Mouse (Mus musculus): ENCODE results near the gene Gsk3b. TPM values are rescaled to one million over a fixed set of nuclear protein-coding genes. Genes with fewer than 3 reads are reported as not detected.

The Gsk3b gene
- polyA plus RNA-seq, 1 experiment from 2014 or later = 120 TPM

- Histone ChIP-seq H3K36me3 (ENCODE audit: control insufficient read depth, insufficient read depth, low read length) (peaks cover 5% of the 10 kb centered on the region; the same call in 1 of the 2 replicates), H3K4me3 (ENCODE audit: low read depth, low read length) (no peak overlapping the region), H3K9ac (ENCODE audit: low read length) (no peak overlapping the region), H3K4me2 (peak overlapping the region; percentile 6; the same call in 1 of the 2 replicates), H3K9me3 (ENCODE audit: control insufficient read depth, low read length) (no peaks in the 10 kb centered on the region), H3K4me1 (ENCODE audit: control insufficient read depth, insufficient read depth, low read length) (peaks cover 19% of the 10 kb centered on the region), H3K27me3 (ENCODE audit: control insufficient read depth, insufficient read depth, low read length) (no peaks in the 10 kb centered on the region), H3K27ac (ENCODE audit: low read depth, low read length) (no peak overlapping the region)
- WGBS = 83% methylated on average over 5 of the region's 5 CpGs
- ATAC-seq (ENCODE audit: low FRiP score) (no peak), DNase-seq (ENCODE audit: low spot score, missing footprints) (peak; percentile 81)
These were observed 6.5 kb downstream of the Gsk3b start for GRCm38 (mm10) chr16:38095181-38095851.

GRCm38 (mm10) chr16:38097521-38097920 lies 8.7 kb downstream of the Gsk3b start:
- Histone ChIP-seq H3K4me2 (no peak overlapping the region), H3K36me3 (ENCODE audit: control insufficient read depth, insufficient read depth, low read length) (peaks cover 5% of the 10 kb centered on the region; the same call in 1 of the 2 replicates), H3K9ac (ENCODE audit: low read length) (no peak overlapping the region), H3K9me3 (ENCODE audit: control insufficient read depth, low read length) (no peaks in the 10 kb centered on the region), H3K4me3 (ENCODE audit: low read depth, low read length) (no peak overlapping the region), H3K27me3 (ENCODE audit: control insufficient read depth, insufficient read depth, low read length) (no peaks in the 10 kb centered on the region), H3K27ac (ENCODE audit: low read depth, low read length) (no peak overlapping the region), H3K4me1 (ENCODE audit: control insufficient read depth, insufficient read depth, low read length) (peaks cover 19% of the 10 kb centered on the region)
- ATAC-seq (ENCODE audit: low FRiP score) (no peak), DNase-seq (ENCODE audit: low spot score, missing footprints) (peak; percentile 21)
- WGBS = 86% methylated on average over 9 of the region's 9 CpGs

GRCm38 (mm10) chr16:38099325-38099724 lies 10.5 kb downstream of the Gsk3b start:
- H3K9me3 ChIP-seq (ENCODE audit: control insufficient read depth, low read length) = no peaks in the 10 kb centered on the region
- DNase-seq (ENCODE audit: low spot score, missing footprints) (peak; percentile 51), ATAC-seq (ENCODE audit: low FRiP score) (no peak)
- no peak overlapping the region for H3K27ac ChIP-seq (ENCODE audit: low read depth, low read length)
- H3K36me3 ChIP-seq (ENCODE audit: control insufficient read depth, insufficient read depth, low read length) = peaks cover 5% of the 10 kb centered on the region; the same call in 1 of the 2 replicates
- H3K4me3 ChIP-seq (ENCODE audit: low read depth, low read length) = no peak overlapping the region
- peaks cover 6% of the 10 kb centered on the region for H3K4me1 ChIP-seq (ENCODE audit: control insufficient read depth, insufficient read depth, low read length)
- no peak overlapping the region for H3K9ac ChIP-seq (ENCODE audit: low read length)
- H3K4me2 ChIP-seq = no peak overlapping the region
- H3K27me3 ChIP-seq (ENCODE audit: control insufficient read depth, insufficient read depth, low read length) = no peaks in the 10 kb centered on the region

GRCm38 (mm10) chr16:38100569-38100968 lies 11.8 kb downstream of the Gsk3b start:
- H3K4me1 ChIP-seq (ENCODE audit: control insufficient read depth, insufficient read depth, low read length) = peaks cover 4% of the 10 kb centered on the region; the same call in 1 of the 2 replicates
- no peak overlapping the region for H3K27ac ChIP-seq (ENCODE audit: low read depth, low read length)
- no peaks in the 10 kb centered on the region for H3K27me3 ChIP-seq (ENCODE audit: control insufficient read depth, insufficient read depth, low read length)
- no peaks in the 10 kb centered on the region for H3K9me3 ChIP-seq (ENCODE audit: control insufficient read depth, low read length)
- H3K9ac ChIP-seq (ENCODE audit: low read length) = no peak overlapping the region
- peaks cover 5% of the 10 kb centered on the region; the same call in 1 of the 2 replicates for H3K36me3 ChIP-seq (ENCODE audit: control insufficient read depth, insufficient read depth, low read length)
- DNase-seq (ENCODE audit: low spot score, missing footprints) (peak; percentile 75), ATAC-seq (ENCODE audit: low FRiP score) (no peak)
- no peak overlapping the region for H3K4me2 ChIP-seq
- 86% methylated on average over 2 of the region's 2 CpGs for WGBS
- H3K4me3 ChIP-seq (ENCODE audit: low read depth, low read length) = no peak overlapping the region

GRCm38 (mm10) chr16:38105453-38105852 lies 16.7 kb downstream of the Gsk3b start:
- DNase-seq (ENCODE audit: low spot score, missing footprints) (no peak), ATAC-seq (ENCODE audit: low FRiP score) (no peak)
- H3K4me1 ChIP-seq (ENCODE audit: control insufficient read depth, insufficient read depth, low read length) = no peaks in the 10 kb centered on the region
- H3K9me3 ChIP-seq (ENCODE audit: control insufficient read depth, low read length) = no peaks in the 10 kb centered on the region
- no peaks in the 10 kb centered on the region for H3K36me3 ChIP-seq (ENCODE audit: control insufficient read depth, insufficient read depth, low read length)
- no peak overlapping the region for H3K4me3 ChIP-seq (ENCODE audit: low read depth, low read length)
- no peak overlapping the region for H3K27ac ChIP-seq (ENCODE audit: low read depth, low read length)
- no peaks in the 10 kb centered on the region for H3K27me3 ChIP-seq (ENCODE audit: control insufficient read depth, insufficient read depth, low read length)
- no peak overlapping the region for H3K4me2 ChIP-seq
- WGBS = 92% methylated on average over 2 of the region's 2 CpGs
- H3K9ac ChIP-seq (ENCODE audit: low read length) = no peak overlapping the region

GRCm38 (mm10) chr16:38106542-38106941 lies 17.7 kb downstream of the Gsk3b start:
- no peak overlapping the region for H3K9ac ChIP-seq (ENCODE audit: low read length)
- H3K36me3 ChIP-seq (ENCODE audit: control insufficient read depth, insufficient read depth, low read length) = no peaks in the 10 kb centered on the region
- no peaks in the 10 kb centered on the region for H3K9me3 ChIP-seq (ENCODE audit: control insufficient read depth, low read length)
- ATAC-seq (ENCODE audit: low FRiP score) (no peak), DNase-seq (ENCODE audit: low spot score, missing footprints) (no peak)
- no peak overlapping the region for H3K4me2 ChIP-seq
- H3K4me3 ChIP-seq (ENCODE audit: low read depth, low read length) = no peak overlapping the region
- WGBS = 97% methylated on average over 3 of the region's 3 CpGs
- H3K4me1 ChIP-seq (ENCODE audit: control insufficient read depth, insufficient read depth, low read length) = no peaks in the 10 kb centered on the region
- no peak overlapping the region for H3K27ac ChIP-seq (ENCODE audit: low read depth, low read length)
- no peaks in the 10 kb centered on the region for H3K27me3 ChIP-seq (ENCODE audit: control insufficient read depth, insufficient read depth, low read length)

- WGBS = 89% methylated on average over 9 of the region's 9 CpGs
- H3K9ac ChIP-seq (ENCODE audit: low read length) = no peak overlapping the region
- H3K27me3 ChIP-seq (ENCODE audit: control insufficient read depth, insufficient read depth, low read length) = no peaks in the 10 kb centered on the region
- H3K27ac ChIP-seq (ENCODE audit: low read depth, low read length) = no peak overlapping the region
- DNase-seq (ENCODE audit: low spot score, missing footprints) (no peak), ATAC-seq (ENCODE audit: low FRiP score) (no peak)
- H3K4me3 ChIP-seq (ENCODE audit: low read depth, low read length) = no peak overlapping the region
- no peak overlapping the region for H3K4me2 ChIP-seq
- H3K4me1 ChIP-seq (ENCODE audit: control insufficient read depth, insufficient read depth, low read length) = no peaks in the 10 kb centered on the region
- H3K36me3 ChIP-seq (ENCODE audit: control insufficient read depth, insufficient read depth, low read length) = 0 out of 2 replicates have a peak, but pooled peaks cover 4% of the 10 kb centered on the region
- H3K9me3 ChIP-seq (ENCODE audit: control insufficient read depth, low read length) = no peaks in the 10 kb centered on the region
These were observed 21.2 kb downstream of the Gsk3b start for GRCm38 (mm10) chr16:38110001-38110400.

GRCm38 (mm10) chr16:38110575-38110974 lies 21.8 kb downstream of the Gsk3b start:
- no peak for DNase-seq (ENCODE audit: low spot score, missing footprints)
- H3K27me3 ChIP-seq (ENCODE audit: control insufficient read depth, insufficient read depth, low read length) = no peaks in the 10 kb centered on the region

GRCm38 (mm10) chr16:38114074-38114473 lies 25.3 kb downstream of the Gsk3b start:
- Histone ChIP-seq H3K9ac (ENCODE audit: low read length) (no peak overlapping the region), H3K9me3 (ENCODE audit: control insufficient read depth, low read length) (no peaks in the 10 kb centered on the region), H3K4me2 (no peak overlapping the region), H3K36me3 (ENCODE audit: control insufficient read depth, insufficient read depth, low read length) (0 out of 2 replicates have a peak, but pooled peaks cover 4% of the 10 kb centered on the region), H3K27ac (ENCODE audit: low read depth, low read length) (no peak overlapping the region), H3K4me1 (ENCODE audit: control insufficient read depth, insufficient read depth, low read length) (no peaks in the 10 kb centered on the region), H3K27me3 (ENCODE audit: control insufficient read depth, insufficient read depth, low read length) (no peaks in the 10 kb centered on the region), H3K4me3 (ENCODE audit: low read depth, low read length) (no peak overlapping the region)
- DNase-seq (ENCODE audit: low spot score, missing footprints) = no peak
- 94% methylated on average over 2 of the region's 2 CpGs for WGBS
- no peak for ATAC-seq (ENCODE audit: low FRiP score)

More at GRCm38 (mm10) chr16:38110575-38110974, 21.8 kb downstream of the Gsk3b start:
- 86% methylated on average over 5 of the region's 5 CpGs for WGBS
- H3K9me3 ChIP-seq (ENCODE audit: control insufficient read depth, low read length) = no peaks in the 10 kb centered on the region
- H3K36me3 ChIP-seq (ENCODE audit: control insufficient read depth, insufficient read depth, low read length) = 0 out of 2 replicates have a peak, but pooled peaks cover 4% of the 10 kb centered on the region
- no peak overlapping the region for H3K4me2 ChIP-seq
- H3K27ac ChIP-seq (ENCODE audit: low read depth, low read length) = no peak overlapping the region
- no peak overlapping the region for H3K9ac ChIP-seq (ENCODE audit: low read length)
- ATAC-seq (ENCODE audit: low FRiP score) = no peak
- no peak overlapping the region for H3K4me3 ChIP-seq (ENCODE audit: low read depth, low read length)
- H3K4me1 ChIP-seq (ENCODE audit: control insufficient read depth, insufficient read depth, low read length) = no peaks in the 10 kb centered on the region

All from midbrain, embryonic 11.5 days (tissue).